8 mouse cellular contexts compared by ENCODE assay signal in the genomic region with DNA sequence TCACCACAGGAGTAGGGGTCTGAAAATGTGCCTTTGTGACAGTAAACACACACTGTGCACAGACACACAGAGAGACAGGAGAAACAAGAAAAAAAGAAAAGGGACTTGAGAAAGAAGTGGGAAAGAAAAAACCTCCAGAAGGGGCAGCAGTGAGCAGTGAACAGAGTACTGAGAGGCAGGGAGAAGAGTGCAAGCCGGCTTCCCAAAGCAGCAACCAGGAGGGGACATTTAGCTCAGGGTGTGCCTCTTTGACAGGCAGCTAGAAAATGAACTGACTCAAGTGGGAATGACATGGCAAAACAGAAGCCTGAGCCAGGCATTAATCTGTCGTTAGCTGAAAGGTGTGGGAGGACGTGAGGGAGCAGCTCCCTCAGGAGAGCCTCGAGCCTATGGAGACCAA. TPM values are rescaled to one million over a fixed set of nuclear protein-coding genes. Genes with fewer than 3 reads are reported as not detected.
DNase-seq lines count a peak whose midpoint lies in the region; ATAC-seq and TF ChIP-seq lines count a peak whose summit lies in the region.

No protein-coding gene starts in this region.

- no peak overlapping the region for H3K9ac ChIP-seq in kidney, embryonic 16.5 days (replicated peaks; ENCODE audit: low read length)
- no peak overlapping the region for H3K9ac ChIP-seq in liver, embryonic 12.5 days

- no peaks in the 10 kb centered on the region for H3K9me3 ChIP-seq in kidney, embryonic 16.5 days (ENCODE audit: low read length)
- H3K9me3 ChIP-seq in liver, embryonic 12.5 days (replicated peaks), result no peaks in the 10 kb centered on the region

- WGBS in kidney, embryonic 16.5 days, result 39% methylated on average over 4 of the region's 4 CpGs
- WGBS in liver, embryonic 12.5 days (ENCODE audit: insufficient replicate concordance), result 38% methylated on average over 4 of the region's 4 CpGs
- 76% methylated on average over 4 of the region's 4 CpGs for WGBS in small intestine, adult 2 months

- H3K4me1 ChIP-seq in kidney, embryonic 16.5 days (ENCODE audit: insufficient read depth, low read length), result no peaks in the 10 kb centered on the region
- no peaks in the 10 kb centered on the region for H3K4me1 ChIP-seq in liver, embryonic 12.5 days
- no peaks in the 10 kb centered on the region for H3K4me1 ChIP-seq in small intestine, adult 2 months (ENCODE audit: control insufficient read depth, insufficient read depth, insufficient read length, low read length)

- no peak overlapping the region; the same call in 1 of the 2 replicates for H3K27ac ChIP-seq in kidney, embryonic 16.5 days (ENCODE audit: low read length)
- no peak overlapping the region for H3K27ac ChIP-seq in liver, embryonic 12.5 days
- H3K27ac ChIP-seq in small intestine, adult 2 months (ENCODE audit: insufficient read depth, low read depth, low read length), result no peak overlapping the region

- H3K4me3 ChIP-seq in kidney, embryonic 16.5 days (ENCODE audit: low read length), result no peak overlapping the region
- no peak overlapping the region for H3K4me3 ChIP-seq in liver, embryonic 12.5 days
- no peak overlapping the region for H3K4me3 ChIP-seq in small intestine, adult 2 months (ENCODE audit: low read depth, low read length)

- no peaks in the 10 kb centered on the region for H3K27me3 ChIP-seq in kidney, embryonic 16.5 days (ENCODE audit: insufficient read depth, low read length)
- H3K27me3 ChIP-seq in liver, embryonic 12.5 days (replicated peaks), result no peaks in the 10 kb centered on the region
- H3K27me3 ChIP-seq in small intestine, adult 2 months (ENCODE audit: control insufficient read depth, insufficient read depth, low read length), result no peaks in the 10 kb centered on the region

- peaks cover 57% of the 10 kb centered on the region for H3K36me3 ChIP-seq in kidney, embryonic 16.5 days (ENCODE audit: insufficient read depth, low read length)
- peaks cover 80% of the 10 kb centered on the region for H3K36me3 ChIP-seq in liver, embryonic 12.5 days
- peaks cover 61% of the 10 kb centered on the region for H3K36me3 ChIP-seq in small intestine, adult 2 months (ENCODE audit: control insufficient read depth, insufficient read depth, low read length)

- TF ChIP-seq CTCF in small intestine, adult 2 months (IDR thresholded peaks at IDR 0.05; ENCODE audit: extremely low read depth, insufficient read length, insufficient replicate concordance, low read depth, low read length), result peak; percentile 52; the same call in 1 of the 2 replicates

- peak; percentile 70 for DNase-seq in kidney, postnatal 10 days
- DNase-seq in R1 (ENCODE audit: low read depth, low spot score), result peak; percentile 82
- peak; percentile 72 for DNase-seq in embryo, embryonic 10.5 days (ENCODE audit: low spot score)
- DNase-seq in induced T-regulatory cell, adult 2 months (ENCODE audit: low read depth), result peak; percentile 61
- no peak for DNase-seq in urinary bladder, adult 18-20 months (ENCODE audit: low spot score in 2 of 2)

- H3K4me2 ChIP-seq in kidney, embryonic 16.5 days (replicated peaks; ENCODE audit: low read depth, low read length), result no peak overlapping the region
- no peak overlapping the region for H3K4me2 ChIP-seq in liver, embryonic 12.5 days

- no peak for TF ChIP-seq POLR2A in small intestine, adult 2 months (IDR thresholded peaks at IDR 0.05; ENCODE audit: low read depth, low read length)

- ATAC-seq in kidney, embryonic 16.5 days (ENCODE audit: low FRiP score, low TSS enrichment), result no peak
- ATAC-seq in liver, embryonic 12.5 days, result peak; percentile 51

RNA-seq across cellular contexts. Expression of a gene that starts 27.5 kb away (rescaled TPM):
- 29.1 and 29.2 TPM in 2 replicates for polyA plus RNA-seq in kidney, embryonic 16.5 days (2015; fragmentation: Nextera tagmentation; extraction: Ambion mirVana)
- polyA plus RNA-seq in liver, embryonic 12.5 days (2016; fragmentation: Nextera tagmentation; extraction: Ambion mirVana), result 12.8 and 14.7 TPM in 2 replicates
- 10.0 and 26.0 TPM in 2 replicates for polyA plus RNA-seq in small intestine, adult 2 months (2012; rRNA removed)

RNA-seq across cellular contexts. Expression of a gene that starts 27.8 kb away (rescaled TPM):
- polyA plus RNA-seq in kidney, embryonic 16.5 days (2015; fragmentation: Nextera tagmentation; extraction: Ambion mirVana), result 20.6 and 24.7 TPM in 2 replicates
- 8.4 and 10.6 TPM in 2 replicates for polyA plus RNA-seq in liver, embryonic 12.5 days (2016; fragmentation: Nextera tagmentation; extraction: Ambion mirVana)
- polyA plus RNA-seq in small intestine, adult 2 months (2012; rRNA removed), result 1.5 and 1.9 TPM in 2 replicates

RNA-seq across cellular contexts. Expression of a gene that starts 33.2 kb away (rescaled TPM):
- polyA plus RNA-seq in kidney, embryonic 16.5 days (2015; fragmentation: Nextera tagmentation; extraction: Ambion mirVana), result 137 and 142 TPM in 2 replicates
- polyA plus RNA-seq in liver, embryonic 12.5 days (2016; fragmentation: Nextera tagmentation; extraction: Ambion mirVana), result 59.8 and 66.1 TPM in 2 replicates
- polyA plus RNA-seq in small intestine, adult 2 months (2012; rRNA removed), result 44.2 and 99.2 TPM in 2 replicates

RNA-seq across cellular contexts. Expression of a gene that starts 33.3 kb away (rescaled TPM):
- polyA plus RNA-seq in kidney, embryonic 16.5 days (2015; fragmentation: Nextera tagmentation; extraction: Ambion mirVana), result 12.6 and 13.8 TPM in 2 replicates
- 5.0 and 5.9 TPM in 2 replicates for polyA plus RNA-seq in liver, embryonic 12.5 days (2016; fragmentation: Nextera tagmentation; extraction: Ambion mirVana)
- 6.2 and 11.0 TPM in 2 replicates for polyA plus RNA-seq in small intestine, adult 2 months (2012; rRNA removed)

RNA-seq across cellular contexts. Expression of a gene that starts 46.6 kb away (rescaled TPM):
- polyA plus RNA-seq in kidney, embryonic 16.5 days (2015; fragmentation: Nextera tagmentation; extraction: Ambion mirVana), result 1.2 and 1.8 TPM in 2 replicates
- polyA plus RNA-seq in liver, embryonic 12.5 days (2016; fragmentation: Nextera tagmentation; extraction: Ambion mirVana), result 121 and 125 TPM in 2 replicates
- polyA plus RNA-seq in small intestine, adult 2 months (2012; rRNA removed), result 0.20 and 0.79 TPM in 2 replicates

Comparison
In these comparisons a context has a peak if more than half of its experiments do, and no peak if none do; other contexts are left out.
1. DNase-seq: peak in kidney, postnatal 10 days (single experiment), R1 (single experiment), embryo, embryonic 10.5 days (single experiment) and induced T-regulatory cell, adult 2 months (single experiment); none in urinary bladder, adult 18-20 months (0 of 2).